Mouse (Mus musculus): ENCODE measurements around the gene Slc26a3.

Slc26a3 gene

GRCm38 (mm10) chr12:31513724-31514503, 123.2 kb downstream of the Slc26a3 start:
- no peak for DNase-seq (ENCODE audit: low spot score in 2 of 2)

- no peak for DNase-seq (ENCODE audit: low spot score in 2 of 2)
Observed at GRCm38 (mm10) chr12:31520119-31520518, 129.4 kb downstream of the Slc26a3 start.

- DNase-seq (ENCODE audit: low spot score in 2 of 2): no peak
Observed at GRCm38 (mm10) chr12:31521371-31521770, 130.7 kb downstream of the Slc26a3 start.

All from natural killer cell, adult 2 months (primary cell).